Mouse (Mus musculus) MEL (cell line): ENCODE data around the gene Magi2. TPM values are rescaled to one million over a fixed set of nuclear protein-coding genes. Genes with fewer than 3 reads are reported as not detected.

ENCODE experiments used
- DNase-seq: peaks from one replicate; pipeline ENCODE4 v3.0.0; 2011; ENCODE audit warnings: low read depth, low spot score
- H3K27ac ChIP-seq: 2 replicates; pipeline ENCODE4 v1.5.1; 2012; ENCODE audit warnings: low read depth, mild to moderate bottlenecking, control low read depth, low read length, moderate library complexity; ENCODE audit not compliant: control insufficient read depth
- H3K27me3 ChIP-seq, 2 experiments: fragments of 150-350 bp in 1 of 2; sonication (generic) in 1 of 2; 2 replicates each; pipeline ENCODE4 v1.6.1; 2012; ENCODE audit warnings: low read length in 2 of 2, mild to moderate bottlenecking in 2 of 2, improper control_type of control experiment in 1 of 2, moderate library complexity in 1 of 2; ENCODE audit not compliant: insufficient read depth in 2 of 2, control insufficient read depth in 1 of 2
- H3K36me3 ChIP-seq, 2 experiments: 2 replicates each; pipeline ENCODE4 v1.6.1; 2012 to 2014; ENCODE audit warnings: low read length in 2 of 2, improper control_type of control experiment in 1 of 2, inconsistent platforms in 1 of 2, mild to moderate bottlenecking in 1 of 2; ENCODE audit not compliant: insufficient read depth in 2 of 2, control insufficient read depth in 1 of 2
- H3K4me1 ChIP-seq, 2 experiments: fragments of 150-350 bp in 1 of 2; sonication (generic) in 1 of 2; 2 replicates each; pipeline ENCODE4 v1.6.1; 2012; ENCODE audit warnings: low read length in 2 of 2, improper control_type of control experiment in 1 of 2, mild to moderate bottlenecking in 1 of 2; ENCODE audit not compliant: insufficient read depth in 2 of 2, control insufficient read depth in 1 of 2
- H3K4me3 ChIP-seq, 2 experiments: fragments of 150-350 bp in 1 of 2; sonication (generic) in 1 of 2; 2 replicates each; pipeline ENCODE4 v1.5.1; 2012; ENCODE audit warnings: low read depth in 2 of 2, low read length in 2 of 2, mild to moderate bottlenecking in 2 of 2, moderate library complexity in 2 of 2, control low read depth in 1 of 2, improper control_type of control experiment in 1 of 2; ENCODE audit not compliant: control insufficient read depth in 1 of 2, insufficient read depth in 1 of 2
- H3K79me2 ChIP-seq: 2 replicates; pipeline ENCODE4 v1.6.1; 2012; ENCODE audit warnings: mild to moderate bottlenecking, low read length, moderate library complexity; ENCODE audit not compliant: control insufficient read depth, poor library complexity, insufficient read depth
- H3K9ac ChIP-seq: 2 replicates; pipeline ENCODE4 v1.6.1; 2012; ENCODE audit warnings: low read depth, mild to moderate bottlenecking, control low read depth, low read length, moderate library complexity; ENCODE audit not compliant: control insufficient read depth, poor library complexity, severe bottlenecking
- H3K9me3 ChIP-seq: fragments of 150-350 bp; sonication (generic); replicated peaks from 2 replicates; pipeline ENCODE4 v1.6.1; 2012; ENCODE audit warnings: mild to moderate bottlenecking, low read length, improper control_type of control experiment, moderate library complexity; ENCODE audit not compliant: insufficient read depth
- CHD2 ChIP-seq: IDR thresholded peaks from 2 replicates; pipeline ENCODE4 v1.6.1; 2011; ENCODE audit warnings: low read length, improper control_type of control experiment
- CTCF ChIP-seq, 3 experiments: IDR thresholded peaks in 2 of 3; conservative IDR thresholded peaks in 1 of 3; 2 replicates each; pipeline ENCODE4 v1.5.1; 2011 to 2012; ENCODE audit warnings: low read length in 3 of 3, low read depth in 2 of 3, mild to moderate bottlenecking in 2 of 3, improper control_type of control experiment in 1 of 3, inconsistent platforms in 1 of 3, mixed read lengths in 1 of 3, moderate library complexity in 1 of 3; ENCODE audit not compliant: control insufficient read depth in 1 of 3, insufficient read depth in 1 of 3, poor library complexity in 1 of 3, severe bottlenecking in 1 of 3
- E2F4 ChIP-seq: IDR thresholded peaks from 2 replicates; pipeline ENCODE4 v1.6.1; 2011; ENCODE audit warnings: low read depth, low read length, improper control_type of control experiment, borderline replicate concordance
- ELF1 ChIP-seq: IDR thresholded peaks from 2 replicates; pipeline ENCODE4 v1.6.1; 2014; ENCODE audit warnings: low read depth, mild to moderate bottlenecking, inconsistent platforms, low read length, improper control_type of control experiment, moderate library complexity
- GABPA ChIP-seq: IDR thresholded peaks from 2 replicates; pipeline ENCODE4 v1.6.1; 2012; ENCODE audit warnings: low read depth, mild to moderate bottlenecking, inconsistent platforms, low read length, improper control_type of control experiment, moderate library complexity
- GATA1 ChIP-seq: IDR thresholded peaks from 2 replicates; pipeline ENCODE4 v1.6.1; 2011; ENCODE audit warnings: low read depth, low read length, improper control_type of control experiment
- JUND ChIP-seq: IDR thresholded peaks from 2 replicates; pipeline ENCODE4 v1.6.1; 2011; ENCODE audit warnings: low read depth, mild to moderate bottlenecking, improper control_type of control experiment, low read length
- KAT2A ChIP-seq: conservative IDR thresholded peaks from 2 replicates; pipeline ENCODE4 v1.6.1; 2012; ENCODE audit warnings: low read depth, low read length, improper control_type of control experiment, inconsistent platforms
- MAFK ChIP-seq: IDR thresholded peaks from 2 replicates; pipeline ENCODE4 v1.6.1; 2011; ENCODE audit warnings: low read depth, mild to moderate bottlenecking, low read length, improper control_type of control experiment, borderline replicate concordance
- MAX ChIP-seq: IDR thresholded peaks from 2 replicates; pipeline ENCODE4 v1.6.1; 2011; ENCODE audit warnings: low read length, improper control_type of control experiment
- MAZ ChIP-seq: IDR thresholded peaks from 2 replicates; pipeline ENCODE4 v1.6.1; 2012; ENCODE audit warnings: low read depth, mild to moderate bottlenecking, inconsistent platforms, low read length, improper control_type of control experiment
- MXI1 ChIP-seq: IDR thresholded peaks from 2 replicates; pipeline ENCODE4 v1.6.1; 2011; ENCODE audit warnings: mild to moderate bottlenecking, low read depth, low read length, improper control_type of control experiment
- NELFE ChIP-seq: IDR thresholded peaks from 2 replicates; pipeline ENCODE4 v1.6.1; 2011; ENCODE audit warnings: low read depth, low read length, improper control_type of control experiment
- NRF1 ChIP-seq: IDR thresholded peaks from 2 replicates; pipeline ENCODE4 v1.6.1; 2014; ENCODE audit warnings: low read depth, mild to moderate bottlenecking, inconsistent platforms, low read length, improper control_type of control experiment, moderate library complexity; ENCODE audit not compliant: poor library complexity, insufficient read depth, severe bottlenecking
- POLR2A ChIP-seq, 2 experiments: IDR thresholded peaks; 2 replicates each; pipeline ENCODE4 v1.6.1; 2011 to 2012; ENCODE audit warnings: low read length in 2 of 2, mild to moderate bottlenecking in 2 of 2, control low read depth in 1 of 2, improper control_type of control experiment in 1 of 2, low read depth in 1 of 2, moderate library complexity in 1 of 2; ENCODE audit not compliant: control insufficient read depth in 1 of 2, insufficient read depth in 1 of 2, poor library complexity in 1 of 2
- POLR2AphosphoS2 ChIP-seq: IDR thresholded peaks from 2 replicates; pipeline ENCODE4 v1.6.1; 2011; ENCODE audit warnings: low read length, improper control_type of control experiment
- POLR2AphosphoS5 ChIP-seq: IDR thresholded peaks from 2 replicates; pipeline ENCODE4 v1.6.1; 2012; ENCODE audit warnings: low read depth, borderline replicate concordance, mild to moderate bottlenecking, inconsistent platforms, low read length, moderate library complexity, mixed read lengths
- RAD21 ChIP-seq: IDR thresholded peaks from 2 replicates; pipeline ENCODE4 v1.6.1; 2011; ENCODE audit warnings: mild to moderate bottlenecking, low read depth, low read length, improper control_type of control experiment
- RCOR1 ChIP-seq: IDR thresholded peaks from 2 replicates; pipeline ENCODE4 v1.6.1; 2012; ENCODE audit warnings: low read depth, mild to moderate bottlenecking, inconsistent platforms, low read length, improper control_type of control experiment
- SMC3 ChIP-seq: IDR thresholded peaks from 2 replicates; pipeline ENCODE4 v1.6.1; 2011; ENCODE audit warnings: low read depth, low read length, improper control_type of control experiment
- TAL1 ChIP-seq: IDR thresholded peaks from 2 replicates; pipeline ENCODE4 v1.6.1; 2012; ENCODE audit warnings: mild to moderate bottlenecking, inconsistent platforms, low read length, moderate library complexity, mixed read lengths
- UBTF ChIP-seq: IDR thresholded peaks from 2 replicates; pipeline ENCODE4 v1.6.1; 2012; ENCODE audit warnings: low read depth, mild to moderate bottlenecking, inconsistent platforms, low read length, improper control_type of control experiment, moderate library complexity, borderline replicate concordance; ENCODE audit not compliant: insufficient read depth
- USF1 ChIP-seq: IDR thresholded peaks from 2 replicates; pipeline ENCODE4 v1.6.1; 2014; ENCODE audit warnings: low read depth, mild to moderate bottlenecking, inconsistent platforms, low read length, improper control_type of control experiment, moderate library complexity
- USF2 ChIP-seq, 2 experiments: IDR thresholded peaks; 2 replicates each; pipeline ENCODE4 v1.6.1; 2011 to 2012; ENCODE audit warnings: improper control_type of control experiment in 2 of 2, low read length in 2 of 2, borderline replicate concordance in 1 of 2, inconsistent platforms in 1 of 2, low read depth in 1 of 2, mild to moderate bottlenecking in 1 of 2; ENCODE audit not compliant: insufficient read depth in 1 of 2
- ZC3H11A ChIP-seq: IDR thresholded peaks from 2 replicates; pipeline ENCODE4 v1.6.1; 2012; ENCODE audit warnings: low read depth, mild to moderate bottlenecking, inconsistent platforms, low read length, improper control_type of control experiment
- ZKSCAN1 ChIP-seq: IDR thresholded peaks from 2 replicates; pipeline ENCODE4 v1.6.1; 2012; ENCODE audit warnings: low read depth, mild to moderate bottlenecking, inconsistent platforms, low read length, improper control_type of control experiment, moderate library complexity
- polyA plus RNA-seq, 2 experiments: library from polyadenylated mRNA; stranded (reverse) in 1 of 2; unstranded in 1 of 2; fragments of >175 nt in 1 of 2; fragments of >200 nt in 1 of 2; gene quantifications; 2 replicates each; pipeline versions ENCODE4 v1.2.1 to v1.2.4; 2012; ENCODE audit warnings: low replicate concordance in 2 of 2, low read depth in 1 of 2; ENCODE audit not compliant: insufficient read length in 2 of 2, insufficient read depth in 1 of 2, missing spikeins in 1 of 2
- total RNA-seq: library from RNA; depleted of rRNA; stranded (reverse); fragments of 300-350 nt; gene quantifications from 2 replicates; pipeline ENCODE4 v1.2.3, GENCODE M21; 2012

Magi2 gene
- total and polyA plus RNA-seq, 3 experiments = 0.46 to 0.47 TPM; not detected in 1

GRCm38 (mm10) chr5:20196765-20197164 lies 969.9 kb downstream of the Magi2 start:
- TF ChIP-seq TAL1 = no peak
- no peak for TF ChIP-seq POLR2AphosphoS5
- TF ChIP-seq ZKSCAN1 = no peak
- TF ChIP-seq USF1 = no peak
- TF ChIP-seq CTCF (IDR thresholded peaks at IDR 0.05 in 2 of 3, conservative IDR thresholded peaks at IDR 0.05 in 1 of 3; ENCODE audit: control insufficient read depth in 1 of 3, insufficient read depth in 1 of 3, low read depth in 2 of 3, low read length in 3 of 3, poor library complexity in 1 of 3, severe bottlenecking in 1 of 3) = no peak
- TF ChIP-seq CHD2 = no peak
- no peak for TF ChIP-seq USF2 (IDR thresholded peaks at IDR 0.05; ENCODE audit: borderline replicate concordance in 1 of 2, insufficient read depth in 1 of 2, low read depth in 1 of 2, low read length in 2 of 2)
- no peak for TF ChIP-seq NELFE
- Histone ChIP-seq H3K79me2 (no peaks in the 10 kb centered on the region), H3K36me3 (no peaks in the 10 kb centered on the region), H3K27ac (no peak overlapping the region), H3K9ac (no peak overlapping the region), H3K4me3 (no peak overlapping the region), H3K4me1 (no peaks in the 10 kb centered on the region), H3K9me3 (no peaks in the 10 kb centered on the region), H3K27me3 (no peaks in the 10 kb centered on the region)
- DNase-seq = no peak

GRCm38 (mm10) chr5:20197395-20197794 lies 970.6 kb downstream of the Magi2 start:
- H3K79me2 ChIP-seq = no peaks in the 10 kb centered on the region
- no peaks in the 10 kb centered on the region for H3K9me3 ChIP-seq
- no peaks in the 10 kb centered on the region for H3K36me3 ChIP-seq
- DNase-seq = no peak
- H3K27me3 ChIP-seq = no peaks in the 10 kb centered on the region
- H3K9ac ChIP-seq = no peak overlapping the region
- H3K27ac ChIP-seq = no peak overlapping the region
- H3K4me1 ChIP-seq = no peaks in the 10 kb centered on the region
- no peak overlapping the region for H3K4me3 ChIP-seq
- TF ChIP-seq USF2 (IDR thresholded peaks at IDR 0.05; ENCODE audit: borderline replicate concordance in 1 of 2, insufficient read depth in 1 of 2, low read depth in 1 of 2, low read length in 2 of 2) (no peak), POLR2A (IDR thresholded peaks at IDR 0.05; ENCODE audit: control insufficient read depth in 1 of 2, insufficient read depth in 1 of 2, low read depth in 1 of 2, low read length in 2 of 2, poor library complexity in 1 of 2) (no peak), ELF1 (no peak)

GRCm38 (mm10) chr5:20201348-20201747 lies 974.5 kb downstream of the Magi2 start:
- no peaks in the 10 kb centered on the region for H3K4me1 ChIP-seq
- TF ChIP-seq MAZ = no peak
- no peak for TF ChIP-seq JUND
- TF ChIP-seq GABPA = no peak
- TF ChIP-seq MAX = no peak
- TF ChIP-seq TAL1 = no peak
- no peak for TF ChIP-seq MAFK
- TF ChIP-seq MXI1 = no peak
- no peak for TF ChIP-seq SMC3
- no peak for TF ChIP-seq NRF1
- TF ChIP-seq UBTF = no peak
- no peak for TF ChIP-seq ELF1
- TF ChIP-seq ZC3H11A = no peak
- no peak for TF ChIP-seq GATA1
- no peak for TF ChIP-seq POLR2AphosphoS2
- no peak for TF ChIP-seq RAD21
- no peak for TF ChIP-seq KAT2A
- TF ChIP-seq USF1 = no peak
- TF ChIP-seq E2F4 = no peak
- no peak for TF ChIP-seq CTCF (IDR thresholded peaks at IDR 0.05 in 2 of 3, conservative IDR thresholded peaks at IDR 0.05 in 1 of 3; ENCODE audit: control insufficient read depth in 1 of 3, insufficient read depth in 1 of 3, low read depth in 2 of 3, low read length in 3 of 3, poor library complexity in 1 of 3, severe bottlenecking in 1 of 3)
- no peak for TF ChIP-seq RCOR1
- TF ChIP-seq, all 39 proteins: peak for 0
- Histone ChIP-seq H3K9me3 (no peaks in the 10 kb centered on the region), H3K4me3 (no peak overlapping the region), H3K36me3 (no peaks in the 10 kb centered on the region), H3K27me3 (no peaks in the 10 kb centered on the region), H3K27ac (no peak overlapping the region), H3K9ac (no peak overlapping the region), H3K79me2 (no peaks in the 10 kb centered on the region)
- no peak for DNase-seq
